Mouse (Mus musculus) midbrain, embryonic 10.5 days (tissue): Measurements from ENCODE around the gene Unc45b. TPM values are rescaled to one million over a fixed set of nuclear protein-coding genes. Genes with fewer than 3 reads are reported as not detected.

Source experiments
- DNase-seq: peaks from one replicate; pipeline ENCODE4 v3.0.0-alpha.2; 2017; ENCODE audit warnings: low spot score
- H3K27ac ChIP-seq: fragments of 300-500 bp; sonication (generic); replicated peaks from 2 replicates; pipeline ENCODE4 v1.5.1; 2016; ENCODE audit warnings: mild to moderate bottlenecking
- H3K27me3 ChIP-seq: fragments of 300-500 bp; sonication (generic); 2 replicates; pipeline ENCODE4 v1.6.1; 2016; ENCODE audit warnings: low read depth, mild to moderate bottlenecking; ENCODE audit not compliant: poor library complexity, severe bottlenecking
- H3K36me3 ChIP-seq: fragments of 300-500 bp; sonication (generic); 2 replicates; pipeline ENCODE4 v1.6.1; 2016; ENCODE audit warnings: mild to moderate bottlenecking, moderate library complexity
- H3K4me1 ChIP-seq: fragments of 300-500 bp; sonication (generic); 2 replicates; pipeline ENCODE4 v1.6.1; 2016
- H3K4me3 ChIP-seq: fragments of 300-500 bp; sonication (generic); 2 replicates; pipeline ENCODE4 v1.5.1; 2016; ENCODE audit warnings: mild to moderate bottlenecking, moderate library complexity
- H3K9me3 ChIP-seq: fragments of 300-500 bp; sonication (generic); replicated peaks from 2 replicates; pipeline ENCODE4 v1.6.1; 2016; ENCODE audit warnings: mild to moderate bottlenecking
- WGBS: fragments of 180-500 bp; shearing (Covaris S2); methylation state at CpG from one replicate; pipeline ENCODE4 v1.1.7; 2016; 5-methylcytosine and 5-hydroxymethylcytosine counted together
- polyA plus RNA-seq: library from polyadenylated mRNA; unstranded; fragments of >200 nt; fragmentation: Nextera tagmentation; extraction: Ambion mirVana; gene quantifications from 2 replicates; pipeline ENCODE4 v1.2.1, GENCODE M21; 2016

Unc45b gene
- polyA plus RNA-seq, 1 experiment from 2014 or later, result 0.26 TPM

- H3K36me3 ChIP-seq, result peaks cover 12% of the 10 kb centered on the region; the same call in 1 of the 2 replicates
- no peak for DNase-seq
- H3K4me1 ChIP-seq, result peaks cover 10% of the 10 kb centered on the region
- H3K27me3 ChIP-seq, result 0 out of 2 replicates have a peak, but pooled peaks cover 3% of the 10 kb centered on the region
- H3K27ac ChIP-seq, result no peak overlapping the region
- 88% methylated on average over 5 of the region's 5 CpGs for WGBS
- no peak overlapping the region for H3K4me3 ChIP-seq
- no peaks in the 10 kb centered on the region for H3K9me3 ChIP-seq
Measured at GRCm38 (mm10) chr11:82874924-82875323, 35.4 kb upstream of the Unc45b start.

- no peak overlapping the region for H3K27ac ChIP-seq
- no peaks in the 10 kb centered on the region for H3K9me3 ChIP-seq
- DNase-seq, result no peak
- WGBS, result 88% methylated on average over 5 of the region's 5 CpGs
- no peaks in the 10 kb centered on the region for H3K27me3 ChIP-seq
- no peak overlapping the region for H3K4me3 ChIP-seq
- peaks cover 12% of the 10 kb centered on the region; the same call in 1 of the 2 replicates for H3K36me3 ChIP-seq
- H3K4me1 ChIP-seq, result peaks cover 3% of the 10 kb centered on the region
Measured at GRCm38 (mm10) chr11:82875631-82876030, 34.7 kb upstream of the Unc45b start.

GRCm38 (mm10) chr11:82877726-82878344, 32.5 kb upstream of the Unc45b start:
- Histone ChIP-seq H3K27ac (no peak overlapping the region), H3K36me3 (peaks cover 31% of the 10 kb centered on the region), H3K4me1 (no peaks in the 10 kb centered on the region), H3K27me3 (no peaks in the 10 kb centered on the region), H3K9me3 (no peaks in the 10 kb centered on the region), H3K4me3 (no peak overlapping the region)
- DNase-seq, result no peak
- WGBS, result 91% methylated on average over 7 of the region's 7 CpGs

GRCm38 (mm10) chr11:82883180-82883579, 27.2 kb upstream of the Unc45b start:
- H3K36me3 ChIP-seq, result peaks cover 33% of the 10 kb centered on the region
- no peaks in the 10 kb centered on the region for H3K9me3 ChIP-seq
- no peaks in the 10 kb centered on the region for H3K27me3 ChIP-seq
- no peak overlapping the region for H3K4me3 ChIP-seq
- 71% methylated on average over 8 of the region's 8 CpGs for WGBS
- H3K4me1 ChIP-seq, result peaks cover 5% of the 10 kb centered on the region
- no peak for DNase-seq
- no peak overlapping the region for H3K27ac ChIP-seq

- Histone ChIP-seq H3K27ac (no peak overlapping the region), H3K27me3 (peaks cover 3% of the 10 kb centered on the region), H3K4me1 (peaks cover 25% of the 10 kb centered on the region), H3K9me3 (no peaks in the 10 kb centered on the region), H3K4me3 (no peak overlapping the region), H3K36me3 (peaks cover 15% of the 10 kb centered on the region)
- DNase-seq, result no peak
- 87% methylated on average over 3 of the region's 3 CpGs for WGBS
Measured at GRCm38 (mm10) chr11:82886559-82886958, 23.8 kb upstream of the Unc45b start.

GRCm38 (mm10) chr11:82888491-82888946, 21.8 kb upstream of the Unc45b start:
- Histone ChIP-seq H3K9me3 (no peaks in the 10 kb centered on the region), H3K4me3 (peak overlapping the region; percentile 7; the same call in 1 of the 2 replicates), H3K27ac (no peak overlapping the region), H3K4me1 (peaks cover 25% of the 10 kb centered on the region), H3K36me3 (0 out of 2 replicates have a peak, but pooled peaks cover 2% of the 10 kb centered on the region), H3K27me3 (peaks cover 11% of the 10 kb centered on the region)
- 79% methylated on average over 10 of the region's 10 CpGs for WGBS
- no peak for DNase-seq

GRCm38 (mm10) chr11:82889524-82890341, 20.6 kb upstream of the Unc45b start:
- Histone ChIP-seq H3K36me3 (0 out of 2 replicates have a peak, but pooled peaks cover 2% of the 10 kb centered on the region), H3K9me3 (no peaks in the 10 kb centered on the region), H3K4me3 (peak overlapping the region; percentile 73), H3K4me1 (peaks cover 25% of the 10 kb centered on the region), H3K27me3 (peaks cover 11% of the 10 kb centered on the region), H3K27ac (peak overlapping the region; percentile 87)
- 7% methylated on average over 31 of the region's 31 CpGs for WGBS
- DNase-seq, result peak; percentile 44

- DNase-seq, result peak; percentile 93
- Histone ChIP-seq H3K27ac (peak within 1 kb of the TSS; percentile 87), H3K9me3 (no peaks in the 10 kb centered on the region), H3K4me1 (peaks cover 25% of the 10 kb centered on the region), H3K36me3 (no peaks in the 10 kb centered on the region), H3K4me3 (peak within 1 kb of the TSS; percentile 73), H3K27me3 (peaks cover 11% of the 10 kb centered on the region)
- under 1% methylated on average over 26 of the region's 26 CpGs for WGBS
Measured at GRCm38 (mm10) chr11:82890342-82890762, 20.0 kb upstream of the Unc45b start, which contains the start of gene Rad51d. Gene Rad51d (minus strand): TSS chr11:82890614.

- 66% methylated on average over 7 of the region's 7 CpGs for WGBS
- no peak for DNase-seq
- peaks cover 11% of the 10 kb centered on the region for H3K27me3 ChIP-seq
Measured at GRCm38 (mm10) chr11:82891936-82892335, 18.4 kb upstream of the Unc45b start, which contains the start of gene Fndc8. Gene Fndc8 (plus strand): TSS chr11:82892124.

GRCm38 (mm10) chr11:82897478-82897877, 12.9 kb upstream of the Unc45b start:
- Histone ChIP-seq H3K27me3 (no peaks in the 10 kb centered on the region), H3K4me3 (no peak overlapping the region), H3K4me1 (no peaks in the 10 kb centered on the region), H3K27ac (no peak overlapping the region), H3K9me3 (no peaks in the 10 kb centered on the region), H3K36me3 (peaks cover 51% of the 10 kb centered on the region)
- no peak for DNase-seq
- WGBS, result 85% methylated on average over 10 of the region's 10 CpGs

More at GRCm38 (mm10) chr11:82891936-82892335, 18.4 kb upstream of the Unc45b start, which contains the start of gene Fndc8:
- Histone ChIP-seq H3K36me3 (peaks cover under 1% of the 10 kb centered on the region), H3K4me1 (peaks cover 25% of the 10 kb centered on the region), H3K27ac (no peak within 1 kb of the TSS), H3K9me3 (no peaks in the 10 kb centered on the region), H3K4me3 (no peak within 1 kb of the TSS)

GRCm38 (mm10) chr11:82899720-82900119, 10.6 kb upstream of the Unc45b start:
- DNase-seq, result no peak
- Histone ChIP-seq H3K36me3 (peaks cover 74% of the 10 kb centered on the region), H3K9me3 (no peaks in the 10 kb centered on the region), H3K27me3 (no peaks in the 10 kb centered on the region), H3K4me1 (no peaks in the 10 kb centered on the region), H3K4me3 (no peak overlapping the region), H3K27ac (no peak overlapping the region)
- WGBS, result 95% methylated on average over 5 of the region's 5 CpGs

GRCm38 (mm10) chr11:82901606-82902310, 8.6 kb upstream of the Unc45b start:
- no peaks in the 10 kb centered on the region for H3K4me1 ChIP-seq
- peaks cover 94% of the 10 kb centered on the region for H3K36me3 ChIP-seq
- no peaks in the 10 kb centered on the region for H3K9me3 ChIP-seq
- no peak for DNase-seq
- 94% methylated on average over 20 of the region's 20 CpGs for WGBS
- no peak overlapping the region for H3K27ac ChIP-seq
- no peaks in the 10 kb centered on the region for H3K27me3 ChIP-seq
- H3K4me3 ChIP-seq, result no peak overlapping the region
